Mouse (Mus musculus) spleen, adult 2 months (tissue): ENCODE data around the gene Pou2f2.

Source experiments
- CTCF ChIP-seq: fragments of 200-500 bp; IDR thresholded peaks from 2 replicates; pipeline ENCODE4 v1.5.1; 2011; ENCODE audit warnings: mild to moderate bottlenecking, inconsistent platforms; ENCODE audit not compliant: insufficient read depth, insufficient read length, insufficient replicate concordance; ENCODE audit errors: extremely low read depth
- POLR2A ChIP-seq: fragments of 200-500 bp; IDR thresholded peaks from 2 replicates; pipeline ENCODE4 v1.6.1; 2011; ENCODE audit warnings: low read depth, low read length, inconsistent platforms

- TF ChIP-seq CTCF (no peak), POLR2A (no peak)
Observed at GRCm38 (mm10) chr7:25067338-25067737, 112.2 kb downstream of the Pou2f2 start.
